Mouse (Mus musculus): ENCODE measurements around the gene Kcnj6. TPM values are rescaled to one million over a fixed set of nuclear protein-coding genes. Genes with fewer than 3 reads are reported as not detected.

Kcnj6 gene
- total RNA-seq, 1 experiment from 2014 or later, result not detected

DNA sequence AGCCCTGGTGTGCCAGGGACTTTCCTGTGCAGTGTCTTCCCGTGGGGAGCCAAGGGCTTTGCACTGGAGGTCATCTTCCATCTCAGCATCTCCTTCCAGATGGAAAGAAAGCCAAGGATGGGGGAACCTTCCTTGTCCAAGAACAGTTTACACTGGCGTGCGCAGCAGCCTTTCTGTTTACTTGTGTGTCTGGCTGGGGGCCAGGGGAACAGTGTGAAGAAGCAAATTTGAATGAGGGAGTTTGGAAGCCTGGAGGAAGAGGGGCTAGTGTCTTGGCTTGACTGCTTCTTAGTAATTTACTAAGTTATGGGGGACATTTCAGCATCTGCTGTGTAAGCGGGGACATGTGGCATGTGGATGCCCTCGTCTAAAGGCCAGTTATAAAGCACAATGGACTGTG lies 50.7 kb downstream of the Kcnj6 start:
- no peak for ATAC-seq (replicated peaks; ENCODE audit: low read depth, poor library complexity, severe bottlenecking)

DNA sequence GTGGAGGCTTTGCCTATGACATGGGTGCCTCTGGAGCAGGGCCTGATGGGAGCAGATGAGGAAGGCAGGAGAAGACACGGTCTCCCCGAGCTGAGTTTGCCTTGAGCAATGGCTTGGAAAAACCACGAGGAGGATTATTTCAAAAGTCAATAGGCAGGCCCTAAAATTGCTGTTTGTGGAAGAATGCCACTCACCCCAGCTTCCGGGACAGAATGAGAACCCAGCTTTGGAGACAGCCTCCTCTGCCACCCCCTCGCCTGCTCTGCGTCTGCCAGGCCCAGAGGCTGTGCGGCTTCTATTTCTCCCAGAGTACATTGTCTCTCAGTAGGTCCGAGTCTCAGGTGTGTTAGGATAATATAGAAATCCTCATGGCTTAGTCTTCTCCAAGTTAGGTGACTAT lies 64.8 kb downstream of the Kcnj6 start:
- no peak for ATAC-seq (replicated peaks; ENCODE audit: low read depth, poor library complexity, severe bottlenecking)

DNA sequence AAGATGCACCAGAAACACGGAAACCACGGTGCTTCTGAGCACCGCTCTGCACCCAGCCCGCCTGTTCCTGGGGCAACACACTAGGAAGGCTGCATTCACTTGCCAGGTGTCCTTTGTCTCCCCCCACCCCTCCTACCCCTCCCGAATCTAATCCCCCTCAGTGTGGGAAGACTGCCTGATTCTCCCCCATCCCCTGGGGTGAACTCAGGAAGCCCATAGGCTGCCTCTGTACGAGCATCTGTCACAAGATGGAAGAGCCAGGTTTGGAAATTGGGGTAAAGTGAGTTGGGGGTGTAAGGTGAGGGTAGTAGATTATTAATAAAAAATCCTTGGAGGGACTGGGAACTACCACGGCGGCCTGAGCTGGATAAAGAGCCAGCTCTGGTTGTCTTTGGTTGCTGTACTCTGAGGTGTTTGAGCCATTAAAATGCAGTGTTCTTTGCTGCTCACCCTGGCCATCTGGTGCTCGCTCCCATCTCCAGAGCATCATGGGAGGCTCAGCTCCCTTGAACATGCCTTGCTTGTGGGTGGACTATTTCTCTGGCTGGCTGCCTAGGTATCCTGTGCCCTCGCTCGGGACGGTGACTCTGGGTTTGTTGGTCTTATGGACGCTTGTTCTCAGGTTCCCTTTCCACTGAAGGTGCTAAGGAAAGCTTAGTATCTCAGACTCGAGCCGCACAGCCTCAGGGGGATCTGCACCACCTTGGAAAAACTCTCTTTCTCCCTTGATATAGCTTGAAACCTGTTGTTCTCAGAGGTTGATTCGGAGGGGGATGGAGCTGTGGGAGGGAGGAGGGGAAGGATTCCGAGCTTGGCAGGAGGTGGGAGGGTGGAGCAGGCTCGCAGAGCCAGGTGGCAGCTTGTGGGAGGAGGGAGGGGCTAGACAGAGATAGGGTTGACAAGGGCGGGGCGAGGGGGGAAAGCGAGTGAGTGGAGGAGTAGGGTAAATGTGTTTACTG lies 65.9 kb downstream of the Kcnj6 start:
- no peak for ATAC-seq (replicated peaks; ENCODE audit: low read depth, poor library complexity, severe bottlenecking)

DNA sequence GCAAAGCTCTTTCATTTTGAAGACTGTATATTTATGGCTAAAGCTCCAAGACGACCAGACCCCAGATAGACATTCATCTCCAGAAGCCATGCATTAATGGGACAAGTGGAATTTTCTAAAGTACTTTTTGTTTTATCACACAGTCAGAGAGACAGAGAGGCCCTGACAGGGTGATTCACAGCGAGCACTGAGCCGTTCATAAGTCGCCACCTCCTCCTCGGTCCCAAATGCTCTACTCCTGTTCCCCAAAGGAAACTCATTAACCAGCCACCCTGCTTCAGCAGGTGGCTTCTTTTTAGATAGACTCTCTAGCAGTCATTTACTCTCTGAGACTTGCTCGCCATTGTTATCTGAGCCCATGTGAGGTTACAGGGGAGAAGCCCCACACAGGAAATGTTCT lies 72.1 kb downstream of the Kcnj6 start:
- no peak for ATAC-seq (replicated peaks; ENCODE audit: low read depth, poor library complexity, severe bottlenecking)

DNA sequence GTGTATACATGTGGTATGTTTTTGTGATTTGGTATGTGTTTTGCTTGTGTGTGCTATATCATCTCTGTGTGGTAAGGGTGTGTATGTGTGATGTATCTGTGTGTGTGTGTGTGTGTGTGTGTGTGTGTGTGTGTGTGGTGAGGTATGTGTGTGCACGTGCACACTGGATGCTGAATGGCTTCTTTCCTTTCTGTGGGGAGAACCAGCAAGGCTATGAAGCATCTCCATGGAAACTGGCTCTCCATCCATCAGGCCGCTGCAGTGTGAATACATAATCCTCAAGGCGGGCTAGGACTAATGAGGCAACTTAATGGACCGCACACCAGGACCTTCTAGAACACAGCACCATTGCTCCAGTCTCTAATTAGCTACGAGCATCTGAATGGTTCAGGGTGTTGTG lies 78.3 kb downstream of the Kcnj6 start:
- no peak for ATAC-seq (replicated peaks; ENCODE audit: low read depth, poor library complexity, severe bottlenecking)

DNA sequence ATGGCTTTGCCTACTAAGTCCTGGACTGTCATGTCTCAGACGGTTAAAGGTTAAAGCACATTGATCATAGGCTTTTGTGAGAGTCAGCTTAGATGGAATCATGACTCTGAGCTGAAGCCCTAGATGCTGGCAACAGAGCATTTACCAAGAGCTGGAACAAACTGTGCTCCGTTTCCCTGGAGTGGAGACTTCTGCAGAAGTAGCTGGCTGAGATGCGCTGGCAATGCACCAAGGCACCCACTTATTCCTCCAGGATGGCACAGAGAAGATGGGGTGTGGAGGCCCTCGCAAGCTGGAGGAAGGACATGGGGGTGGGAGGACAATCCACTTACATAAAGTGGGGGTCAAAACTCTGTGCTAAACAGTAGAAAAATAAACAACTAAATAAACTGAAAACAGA lies 91.5 kb downstream of the Kcnj6 start:
- ATAC-seq (replicated peaks; ENCODE audit: low read depth, poor library complexity, severe bottlenecking), result no peak

DNA sequence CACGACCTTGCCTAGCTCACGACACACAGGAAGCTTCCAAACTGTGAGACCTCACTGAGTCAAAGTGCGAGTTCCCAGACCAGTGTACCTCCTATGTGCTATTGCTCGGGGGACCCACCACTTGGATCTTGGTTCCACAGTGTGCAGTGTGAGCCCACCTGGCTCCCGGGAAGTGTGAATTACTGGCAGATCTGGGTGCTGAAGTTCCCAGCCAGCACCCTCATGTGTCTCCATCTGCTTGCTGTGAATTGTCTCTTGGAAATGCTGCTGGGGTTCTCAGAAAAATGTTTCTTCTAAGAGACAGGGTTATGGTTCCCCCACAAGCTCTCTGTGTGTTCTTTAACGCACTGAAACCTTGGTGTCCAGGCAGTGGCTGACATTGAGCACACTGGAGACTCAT lies 98.7 kb downstream of the Kcnj6 start:
- ATAC-seq (replicated peaks; ENCODE audit: low read depth, poor library complexity, severe bottlenecking), result no peak

DNA sequence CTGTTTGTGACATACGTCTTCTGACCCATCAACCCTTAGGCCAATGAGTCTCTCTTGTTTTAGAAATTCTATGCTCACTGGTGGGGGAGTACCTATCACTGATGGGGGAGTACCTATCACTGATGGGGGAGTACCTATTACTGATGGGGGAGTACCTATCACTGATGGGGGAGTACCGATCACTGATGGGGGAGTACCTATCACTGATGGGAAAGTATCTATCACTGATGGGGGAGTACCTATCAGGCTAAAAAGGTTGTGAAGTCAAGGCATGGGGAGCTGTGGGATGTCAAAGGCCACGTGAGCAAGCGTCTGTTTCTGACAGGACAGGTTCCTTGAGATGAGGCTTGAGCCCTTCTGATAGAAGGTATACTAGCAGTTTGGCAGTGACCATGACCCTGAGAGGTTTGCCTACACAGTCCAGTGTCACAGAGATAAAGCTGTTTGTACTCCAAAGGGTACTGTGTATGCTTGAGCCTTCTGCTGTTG lies 105.3 kb downstream of the Kcnj6 start:
- ATAC-seq (replicated peaks; ENCODE audit: low read depth, poor library complexity, severe bottlenecking), result no peak

DNA sequence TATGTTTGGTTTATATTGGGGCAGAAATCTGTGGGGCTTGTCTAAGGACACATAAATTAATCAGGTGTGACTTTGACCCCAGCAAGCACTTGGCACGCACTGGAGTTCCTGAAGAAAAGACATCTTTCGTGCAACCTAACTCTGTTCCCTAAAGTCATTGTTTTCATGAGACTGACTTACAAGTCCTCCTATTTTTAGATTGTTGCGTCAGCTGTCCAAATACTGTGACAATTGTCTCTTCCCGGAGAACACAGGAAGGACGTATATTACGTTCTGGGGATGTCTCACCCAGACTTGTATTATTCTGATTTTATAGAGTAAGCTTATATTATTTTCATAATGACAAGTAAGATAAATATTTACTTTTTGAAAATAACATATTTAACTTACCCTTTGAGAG lies 106.9 kb downstream of the Kcnj6 start:
- no peak for ATAC-seq (replicated peaks; ENCODE audit: low read depth, poor library complexity, severe bottlenecking)

DNA sequence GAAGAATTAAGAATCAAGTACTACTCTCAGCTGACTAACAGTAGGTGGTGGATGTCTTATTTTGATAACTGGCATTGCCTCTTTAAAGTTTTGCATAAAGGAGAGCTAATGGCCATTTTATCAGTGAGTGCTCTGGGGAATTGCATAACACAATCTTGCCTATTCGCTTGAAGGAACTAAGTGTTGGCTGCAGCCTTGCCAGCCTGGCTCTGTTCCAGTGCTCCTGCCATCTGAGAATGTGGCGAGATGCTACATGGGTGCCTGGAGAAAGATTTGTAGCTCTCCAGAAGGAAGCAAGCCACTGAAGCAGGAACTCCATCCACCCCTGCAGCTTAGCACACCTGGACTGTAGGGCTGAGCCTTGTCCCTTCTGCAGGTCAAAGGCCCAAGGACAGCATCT lies 107.4 kb downstream of the Kcnj6 start:
- ATAC-seq (replicated peaks; ENCODE audit: low read depth, poor library complexity, severe bottlenecking), result no peak

DNA sequence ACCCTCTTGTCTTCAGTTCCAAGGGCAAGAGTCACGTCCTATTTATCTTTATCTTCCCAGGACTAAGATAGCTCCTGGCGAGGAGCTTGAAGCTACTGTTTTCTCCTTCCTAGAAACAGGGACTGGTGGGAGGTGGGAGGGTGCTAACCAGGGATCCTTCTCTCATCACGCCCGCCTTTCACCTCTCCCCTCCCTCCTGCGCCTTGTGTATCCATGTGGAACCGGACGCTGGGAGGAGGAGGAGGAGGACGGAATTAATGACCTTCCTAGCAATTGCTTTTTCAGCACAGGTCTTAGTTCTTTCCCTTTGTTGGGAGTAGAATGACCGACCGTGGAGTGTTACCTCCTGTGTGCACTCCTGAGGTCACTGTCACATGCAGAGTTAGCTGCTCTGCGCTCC lies 108.9 kb downstream of the Kcnj6 start:
- no peak for ATAC-seq (replicated peaks; ENCODE audit: low read depth, poor library complexity, severe bottlenecking)

DNA sequence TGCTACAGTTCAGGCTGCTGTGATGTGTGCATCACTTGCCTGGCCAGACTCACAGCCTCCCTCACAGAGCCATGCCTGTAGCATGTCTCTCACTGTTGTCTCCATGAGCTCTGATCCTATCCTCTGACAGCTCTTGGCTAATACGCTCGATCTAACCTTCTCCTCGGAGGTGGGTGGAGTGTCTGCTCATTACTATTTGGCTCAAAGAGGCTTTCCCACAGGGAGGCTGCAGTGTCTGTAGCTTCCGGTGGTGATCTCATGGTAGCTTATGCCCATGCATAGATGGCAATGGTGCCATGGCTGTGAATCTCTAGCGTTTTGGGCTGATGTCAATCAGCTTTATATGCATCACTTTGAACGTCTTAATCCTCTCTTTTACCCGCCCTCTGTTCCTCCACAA lies 111.1 kb downstream of the Kcnj6 start:
- ATAC-seq (replicated peaks; ENCODE audit: low read depth, poor library complexity, severe bottlenecking), result no peak

DNA sequence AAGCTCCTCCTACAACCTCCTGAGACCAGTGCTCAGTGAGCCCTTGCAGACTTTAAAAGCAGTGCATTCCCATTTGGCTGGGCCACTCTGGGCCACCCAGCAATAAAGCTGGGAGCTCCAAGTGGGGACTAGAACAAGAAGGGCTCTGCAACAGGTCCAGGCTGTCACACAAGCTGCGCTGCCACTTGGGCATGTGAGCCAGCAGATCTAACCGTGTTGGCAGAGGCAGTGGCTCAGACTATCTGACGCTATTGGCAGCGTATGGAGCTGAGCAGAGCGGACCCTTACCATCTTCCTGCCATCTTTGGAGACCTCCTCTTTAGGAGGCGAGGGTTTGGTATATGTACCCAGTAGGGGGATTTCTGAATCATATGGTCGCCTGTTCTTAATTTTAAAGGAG lies 112.4 kb downstream of the Kcnj6 start:
- ATAC-seq (replicated peaks; ENCODE audit: low read depth, poor library complexity, severe bottlenecking), result no peak

DNA sequence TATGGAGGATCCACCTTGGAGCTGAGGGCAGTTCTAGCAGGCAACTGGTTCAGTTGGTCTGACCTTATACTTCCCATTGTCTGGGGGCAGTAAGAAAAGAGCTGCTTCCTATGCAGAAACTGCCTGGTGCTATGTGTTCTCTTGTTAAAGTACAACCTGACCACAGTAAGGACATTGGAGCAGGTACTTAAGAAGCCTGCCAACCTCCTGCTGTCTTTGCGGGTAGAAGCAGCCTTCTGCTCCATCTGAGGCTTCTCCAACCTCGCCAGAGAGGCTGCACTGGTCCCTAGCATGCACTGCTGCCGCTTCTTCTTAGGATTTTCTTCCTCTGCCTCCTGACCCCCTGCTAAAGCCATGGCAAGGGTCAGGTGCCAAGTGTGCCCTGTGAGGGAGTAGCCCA lies 113.6 kb downstream of the Kcnj6 start:
- no peak for ATAC-seq (replicated peaks; ENCODE audit: low read depth, poor library complexity, severe bottlenecking)

DNA sequence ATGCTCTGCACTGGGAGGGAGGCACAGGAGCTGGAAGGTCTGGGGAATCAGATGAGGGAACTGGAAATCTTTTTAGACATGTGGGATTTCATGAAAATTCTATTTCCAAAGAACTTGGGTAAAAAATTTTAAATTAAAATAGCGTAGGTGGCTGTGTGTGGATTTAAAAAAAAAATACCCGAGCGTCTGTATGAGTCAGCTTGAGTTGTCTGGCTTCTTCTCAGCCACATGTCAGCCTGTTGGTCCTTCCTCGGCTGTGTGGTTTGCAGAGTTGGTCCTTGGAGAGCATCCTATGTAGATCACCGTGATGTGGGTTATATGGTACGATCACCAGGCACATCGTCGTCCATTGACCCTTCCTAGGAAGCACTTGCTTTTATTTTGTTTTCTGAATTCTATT lies 114.3 kb downstream of the Kcnj6 start:
- ATAC-seq (replicated peaks; ENCODE audit: low read depth, poor library complexity, severe bottlenecking), result no peak

DNA sequence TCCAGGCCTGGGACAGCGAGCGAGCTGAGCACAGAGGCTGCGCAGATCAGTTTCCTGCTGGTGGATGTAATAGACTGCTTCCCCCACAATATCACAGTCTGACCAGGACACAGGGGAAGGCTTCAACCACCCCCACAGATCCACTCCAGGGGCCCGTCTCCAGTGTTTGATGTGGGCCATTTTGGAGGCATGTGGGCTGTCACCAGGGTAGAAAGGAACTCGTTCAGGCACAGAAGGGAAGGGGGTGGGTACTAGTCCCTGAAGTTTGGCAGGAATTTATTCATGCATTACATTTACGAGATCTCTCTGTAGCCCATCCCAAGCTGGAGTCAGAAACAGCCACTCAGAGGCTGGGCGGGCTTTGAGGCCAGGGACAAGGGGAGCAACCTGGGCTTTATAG lies 115.4 kb downstream of the Kcnj6 start:
- no peak for ATAC-seq (replicated peaks; ENCODE audit: low read depth, poor library complexity, severe bottlenecking)

DNA sequence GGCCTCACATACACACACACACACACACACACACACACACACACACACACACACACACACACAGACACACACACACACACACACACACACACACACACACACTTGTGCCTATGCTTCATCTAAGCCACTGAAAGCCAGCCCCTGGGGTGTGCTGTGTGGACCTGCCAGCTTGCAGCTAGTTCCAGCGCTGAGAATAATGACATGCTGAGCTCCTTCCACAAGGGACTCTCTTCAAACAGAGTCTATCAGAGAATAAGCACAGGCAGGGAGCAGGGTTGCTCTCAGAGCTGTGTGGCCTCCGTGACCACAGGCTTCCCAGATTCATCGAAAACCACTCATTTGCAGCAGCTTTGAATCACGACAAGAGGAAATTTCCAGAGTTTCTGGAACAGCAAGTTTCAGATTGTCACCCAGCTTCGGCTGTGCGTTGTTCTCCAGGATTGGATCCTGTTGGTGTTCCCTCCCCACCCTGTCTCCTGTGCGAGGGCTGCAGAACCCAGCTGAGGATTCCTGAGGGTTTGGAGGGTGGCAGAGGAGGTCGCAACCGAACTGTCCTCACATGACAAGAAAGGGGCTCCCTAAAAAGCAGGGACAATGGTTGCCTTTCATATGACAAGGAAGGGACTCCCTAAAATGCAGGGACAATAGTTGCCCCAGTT lies 124.8 kb downstream of the Kcnj6 start:
- no peak for ATAC-seq (replicated peaks; ENCODE audit: low read depth, poor library complexity, severe bottlenecking)

DNA sequence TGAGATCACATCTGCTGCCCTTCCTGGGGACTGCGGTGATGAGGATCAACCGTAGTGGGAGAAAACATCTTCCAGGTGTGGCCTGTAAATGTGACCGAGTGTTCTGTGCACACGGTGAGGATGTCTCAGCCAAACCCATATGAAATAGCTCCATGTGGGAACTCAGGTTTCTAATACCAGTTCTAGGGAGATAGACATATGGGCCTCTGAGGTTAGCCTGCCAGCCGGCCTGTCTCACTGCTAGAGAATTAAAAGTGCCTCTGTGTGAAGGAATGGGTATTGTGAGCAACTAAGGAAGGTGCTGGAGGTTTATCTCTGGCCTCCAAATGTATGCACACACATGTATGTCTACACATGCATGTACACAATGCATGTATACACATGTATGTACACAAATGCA lies 129.1 kb downstream of the Kcnj6 start:
- no peak for ATAC-seq (replicated peaks; ENCODE audit: low read depth, poor library complexity, severe bottlenecking)

DNA sequence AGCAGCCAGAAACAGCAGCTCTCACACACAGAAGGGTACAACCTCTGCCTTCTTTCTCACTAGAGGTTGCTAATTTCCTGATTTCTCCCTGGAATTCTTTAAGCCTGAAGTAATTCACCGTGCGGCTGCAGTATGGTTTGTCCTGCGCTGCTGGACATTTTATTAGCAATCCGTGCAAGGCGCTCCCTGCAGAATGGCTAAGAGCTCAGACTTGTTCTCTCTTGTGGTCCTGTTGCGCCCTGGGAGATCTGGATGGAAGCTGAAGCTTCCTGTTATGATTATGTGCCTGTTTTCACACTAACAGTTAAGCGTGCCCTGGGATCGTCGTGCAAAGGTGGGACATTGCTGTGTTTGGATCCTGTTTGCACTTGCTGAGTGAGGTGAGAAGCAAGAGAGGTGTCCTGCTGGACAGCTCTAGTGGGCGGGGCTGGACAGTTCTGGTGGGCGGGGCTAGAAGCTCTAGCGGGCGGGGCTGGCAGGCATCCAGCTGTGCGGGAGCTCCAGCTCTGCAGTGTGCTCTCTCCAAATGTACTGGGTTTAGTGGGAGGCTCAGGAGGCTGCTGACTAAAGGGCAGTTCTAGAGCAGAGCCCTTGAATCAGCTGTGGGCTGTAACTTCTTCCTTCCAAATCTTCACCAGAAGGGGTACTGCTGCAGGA lies 131.1 kb downstream of the Kcnj6 start:
- ATAC-seq (replicated peaks; ENCODE audit: low read depth, poor library complexity, severe bottlenecking), result no peak

DNA sequence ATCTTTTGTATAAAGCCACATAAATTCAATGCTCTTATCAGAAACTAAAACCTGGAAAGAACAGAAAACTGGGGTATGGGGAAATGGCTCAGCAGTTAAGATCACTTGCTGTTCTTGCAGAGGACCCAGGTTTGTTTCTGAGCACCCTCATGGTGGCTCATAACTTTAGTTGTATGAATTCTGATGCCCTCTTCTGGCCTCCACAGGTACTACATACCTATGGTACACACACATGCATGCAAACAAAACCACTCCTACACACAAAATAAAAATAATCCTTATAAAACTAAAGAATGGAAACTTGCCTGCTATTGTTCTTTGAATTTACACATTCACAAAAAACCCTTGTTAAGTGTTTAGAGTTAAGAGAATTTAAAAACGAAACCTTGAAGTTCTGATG lies 131.7 kb downstream of the Kcnj6 start:
- no peak for ATAC-seq (replicated peaks; ENCODE audit: low read depth, poor library complexity, severe bottlenecking)

DNA sequence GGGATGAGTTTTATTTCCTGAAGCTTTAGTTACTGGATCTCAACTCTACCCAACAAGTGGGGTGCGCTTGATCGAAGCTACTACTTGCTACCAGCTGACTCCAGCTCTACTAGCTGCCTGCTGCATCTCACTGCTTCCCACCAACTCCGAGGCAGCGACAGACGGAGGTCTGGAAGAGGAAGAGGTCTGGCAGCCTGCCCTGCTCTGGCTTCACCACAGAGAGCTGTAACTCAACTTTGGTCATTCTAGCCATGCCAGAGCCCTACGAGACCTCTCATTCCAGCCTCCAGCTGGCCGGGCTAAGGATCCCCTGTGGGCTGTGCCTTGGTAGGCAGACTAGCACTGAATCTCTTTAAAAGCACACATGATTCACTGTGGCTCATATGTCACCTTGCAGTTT lies 132.4 kb downstream of the Kcnj6 start:
- ATAC-seq (replicated peaks; ENCODE audit: low read depth, poor library complexity, severe bottlenecking), result no peak
